Mouse (Mus musculus) mature B cell (primary cell): Measurements from ENCODE around the gene Nrip1.

Source experiments
- in situ Hi-C: fragments of 300-500 bp; cut with MboI; formaldehyde crosslinking; loops from 2 replicates; pipeline ENCODE4 v1.14.3; 2019

The Nrip1 gene

DNA sequence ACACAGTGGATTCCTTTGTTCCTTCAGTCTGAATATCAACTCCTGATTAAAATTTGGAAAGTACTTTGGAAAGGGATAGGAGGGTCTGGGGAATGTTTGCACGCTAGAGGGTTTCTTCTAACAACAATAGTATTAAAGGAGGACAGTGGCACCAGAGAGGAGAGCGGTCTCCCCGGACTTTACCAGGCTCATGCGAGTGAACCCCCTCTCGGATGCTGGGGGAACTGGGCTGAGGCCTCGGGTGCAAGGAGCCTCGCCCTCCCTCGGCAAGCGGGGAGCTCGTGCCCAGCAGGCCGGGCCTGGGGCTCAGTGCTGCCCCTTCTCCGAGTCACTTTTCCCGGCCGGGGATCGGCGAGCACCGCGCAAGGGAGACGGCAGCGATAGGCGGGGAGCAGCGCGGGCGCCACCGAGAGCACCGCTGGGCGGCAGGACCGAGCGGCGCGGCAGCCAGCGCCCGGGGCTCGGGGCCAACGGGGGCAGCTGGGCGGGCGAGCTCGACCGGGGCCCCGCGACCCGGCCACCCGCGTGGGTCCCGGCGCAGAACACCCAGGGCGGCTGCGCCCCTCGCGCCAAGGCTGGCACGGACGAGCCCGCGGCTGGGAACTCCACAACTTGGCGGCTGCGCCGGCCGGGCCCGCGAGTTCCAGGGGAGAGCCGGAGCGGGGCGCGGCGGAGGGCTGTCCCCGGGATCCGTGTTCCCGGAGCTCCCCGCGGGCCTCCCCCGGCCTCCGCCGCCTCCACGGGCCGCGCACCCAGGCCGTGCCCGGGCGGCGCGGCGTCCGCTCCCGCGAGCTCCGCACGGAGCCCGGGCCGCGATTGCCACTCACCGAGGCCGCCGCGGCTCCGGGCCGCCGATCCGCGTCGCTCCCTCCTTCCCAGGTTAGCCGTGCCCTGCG is 1.3 kb downstream of the Nrip1 start:
- in situ Hi-C loops, result loop anchor here (25.0 kb wide), 2 partner anchors 165 to 460 kb away; no protein-coding TSS in a partner anchor

DNA sequence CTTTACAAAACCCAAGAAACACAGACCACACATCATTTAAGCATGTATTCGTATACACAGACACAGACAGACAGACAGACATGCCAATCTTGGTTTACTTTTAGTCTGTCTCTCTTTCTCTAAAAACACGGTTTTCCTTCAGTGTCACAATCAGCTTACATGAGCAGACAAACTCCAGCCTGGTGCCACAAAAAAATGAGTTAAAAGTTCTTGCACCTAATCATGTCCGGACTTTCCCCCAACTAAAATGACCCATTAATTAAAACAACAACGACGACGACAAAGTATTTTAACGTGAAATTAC is 2.1 kb downstream of the Nrip1 start:
- in situ Hi-C loops, result loop anchor here (25.0 kb wide), 2 partner anchors 166 to 459 kb away; no protein-coding TSS in a partner anchor

DNA sequence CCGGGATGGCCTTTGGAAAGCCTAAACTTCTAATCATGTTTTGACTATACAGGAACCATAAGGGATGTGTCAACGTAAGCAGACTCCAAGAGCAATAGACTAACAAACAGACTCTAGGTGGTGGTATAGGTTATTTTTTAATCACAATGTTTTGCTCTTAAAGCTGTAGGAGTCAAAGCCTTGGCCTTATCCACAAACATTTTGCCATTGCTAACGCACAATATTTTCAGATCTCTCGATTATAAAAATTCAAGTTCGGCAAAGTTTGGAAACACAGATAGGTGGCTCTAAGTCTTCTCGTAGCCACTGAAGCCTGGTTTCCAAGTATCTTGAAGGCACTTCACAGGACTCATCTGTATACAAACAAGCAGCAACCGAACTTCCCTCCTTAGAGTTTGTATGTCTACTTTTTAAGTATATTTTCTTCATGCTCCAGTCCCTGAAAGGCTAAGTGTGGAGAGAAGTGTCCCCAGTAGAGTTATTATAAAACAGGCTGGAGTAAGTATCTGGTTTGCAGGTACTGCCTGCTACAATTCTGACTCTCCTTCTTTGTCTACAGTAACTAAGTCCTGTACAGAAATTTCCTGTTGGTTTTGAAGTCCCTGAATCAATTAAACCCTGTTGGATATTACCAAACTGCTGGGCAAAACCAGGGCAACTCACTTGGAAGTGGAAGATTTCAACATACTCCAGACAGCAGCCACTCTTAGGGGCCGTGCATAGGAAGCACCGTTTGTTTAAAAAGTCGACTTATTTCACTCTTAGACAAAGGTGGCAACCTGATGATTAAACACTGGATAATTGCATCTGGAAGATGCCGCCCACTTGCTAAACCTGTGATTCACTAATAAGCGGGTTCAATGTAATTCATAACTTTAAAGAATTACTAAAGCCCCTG is 2.7 kb downstream of the Nrip1 start:
- in situ Hi-C loops, result loop anchor here (25.0 kb wide), 2 partner anchors 166 to 459 kb away; no protein-coding TSS in a partner anchor

DNA sequence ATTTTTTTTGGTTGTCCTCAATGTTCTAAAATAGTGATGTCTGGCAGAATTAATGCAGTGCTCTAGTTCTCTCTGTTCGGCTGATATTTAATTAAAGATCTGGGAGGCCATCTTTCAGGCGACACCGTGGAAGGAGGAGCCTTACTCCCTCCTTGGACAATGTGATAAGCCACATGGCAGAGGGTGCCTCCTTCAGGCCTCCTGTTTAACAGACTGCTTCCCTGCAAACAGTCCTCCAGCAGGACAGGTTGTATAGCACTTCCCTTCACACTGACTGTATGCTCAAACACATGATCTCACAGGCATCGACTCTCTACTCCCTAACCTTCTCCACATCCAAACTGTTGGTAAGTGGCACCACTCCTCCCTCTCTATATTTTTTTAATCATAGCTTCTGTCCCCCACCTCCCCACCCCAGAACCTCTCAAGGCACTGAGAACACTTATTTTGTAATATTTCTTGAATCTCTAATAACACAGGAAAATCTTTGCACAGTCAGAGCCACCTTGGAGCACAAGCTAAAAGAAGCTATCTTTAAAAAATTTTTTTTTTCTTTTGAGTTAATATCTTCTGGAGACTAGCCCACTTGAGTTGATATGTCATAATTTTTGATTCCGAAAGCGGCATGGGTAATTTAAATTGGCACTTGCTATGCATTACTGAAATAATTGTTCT is 3.4 kb downstream of the Nrip1 start:
- in situ Hi-C loops, result loop anchor here (25.0 kb wide), 2 partner anchors 167 to 458 kb away; no protein-coding TSS in a partner anchor

DNA sequence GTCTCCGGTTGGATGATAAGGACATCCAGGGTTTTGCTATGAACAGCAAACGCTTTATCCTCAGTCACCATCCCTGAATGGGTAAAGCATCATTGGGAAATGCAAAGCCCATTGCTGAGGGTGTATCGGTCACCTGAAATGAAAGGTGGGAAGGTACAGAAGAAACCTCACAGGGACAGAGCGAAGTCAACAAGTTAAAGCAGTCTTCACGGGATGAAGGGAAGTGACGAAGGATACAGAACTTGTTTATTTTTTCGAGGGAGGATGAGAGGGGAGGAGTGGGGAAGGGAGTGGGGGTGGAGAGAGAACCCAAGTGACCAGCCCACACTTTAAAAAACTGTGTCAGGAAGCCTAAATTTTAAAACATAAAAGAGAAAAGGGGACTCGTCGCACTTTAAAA is 4.4 kb downstream of the Nrip1 start:
- in situ Hi-C loops, result loop anchor here (25.0 kb wide), 2 partner anchors 168 to 457 kb away; no protein-coding TSS in a partner anchor

DNA sequence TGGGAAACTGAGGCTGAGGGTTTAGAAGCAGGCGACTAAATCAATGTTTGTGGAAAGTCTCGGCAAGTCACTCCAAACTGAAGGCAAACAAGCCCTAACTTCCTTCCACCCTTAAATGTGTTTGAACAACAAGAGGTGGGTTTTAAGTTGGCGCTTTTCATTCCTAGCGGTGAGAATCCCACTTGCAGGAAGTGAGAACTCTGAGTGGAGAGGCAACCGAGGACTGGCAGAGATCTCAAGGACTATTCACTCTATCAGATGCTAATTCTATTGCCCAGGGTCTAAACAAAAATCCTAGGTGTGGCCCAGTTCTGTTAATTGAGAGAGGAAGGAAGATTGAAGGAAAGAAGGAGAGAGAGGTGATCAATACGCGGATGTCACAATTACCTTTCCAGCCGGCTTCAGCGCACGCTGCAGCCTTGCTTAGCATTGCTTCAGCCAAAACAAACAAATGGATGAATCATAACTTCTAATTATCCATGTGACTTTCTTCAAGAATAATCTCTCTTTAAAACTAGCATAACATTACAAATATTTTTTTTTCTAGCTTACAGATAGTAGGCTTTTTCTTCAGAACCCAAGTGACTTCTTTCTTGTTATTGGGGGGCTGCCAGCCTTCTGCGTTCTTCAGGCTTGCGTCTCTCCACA is 6.2 kb downstream of the Nrip1 start:
- in situ Hi-C loops, result loop anchor here (25.0 kb wide), 2 partner anchors 170 to 455 kb away; no protein-coding TSS in a partner anchor

DNA sequence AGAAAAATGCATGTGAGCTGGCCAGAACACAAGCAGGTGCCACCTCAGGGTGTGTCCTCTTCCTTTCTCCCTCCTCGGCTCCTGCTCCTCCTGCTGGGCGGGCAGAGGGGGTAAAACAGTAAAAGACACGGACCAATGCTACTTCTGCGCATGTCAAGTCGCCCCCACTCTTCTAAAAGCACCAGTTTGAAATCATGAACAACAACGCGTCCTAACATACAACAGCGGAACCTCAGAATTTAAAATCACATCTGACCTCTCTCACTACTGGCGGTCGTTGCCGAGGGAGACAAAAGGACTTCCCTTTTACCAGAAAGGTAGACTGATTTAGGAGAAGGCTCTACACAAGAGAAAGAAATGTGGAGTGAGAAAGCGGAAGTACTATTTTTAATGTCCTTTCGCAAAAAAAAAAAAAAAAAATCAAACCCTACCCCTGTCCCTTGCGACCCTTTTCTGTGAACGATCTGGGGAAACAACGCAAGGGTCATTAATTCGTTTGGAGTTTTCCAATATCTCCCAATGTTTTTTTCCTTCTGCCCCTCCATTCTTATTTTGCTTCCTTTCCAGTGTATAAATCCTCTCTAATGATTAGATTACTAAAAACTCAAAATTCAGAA is 7.7 kb downstream of the Nrip1 start:
- in situ Hi-C loops, result loop anchor here (25.0 kb wide), 2 partner anchors 171 to 454 kb away; no protein-coding TSS in a partner anchor

DNA sequence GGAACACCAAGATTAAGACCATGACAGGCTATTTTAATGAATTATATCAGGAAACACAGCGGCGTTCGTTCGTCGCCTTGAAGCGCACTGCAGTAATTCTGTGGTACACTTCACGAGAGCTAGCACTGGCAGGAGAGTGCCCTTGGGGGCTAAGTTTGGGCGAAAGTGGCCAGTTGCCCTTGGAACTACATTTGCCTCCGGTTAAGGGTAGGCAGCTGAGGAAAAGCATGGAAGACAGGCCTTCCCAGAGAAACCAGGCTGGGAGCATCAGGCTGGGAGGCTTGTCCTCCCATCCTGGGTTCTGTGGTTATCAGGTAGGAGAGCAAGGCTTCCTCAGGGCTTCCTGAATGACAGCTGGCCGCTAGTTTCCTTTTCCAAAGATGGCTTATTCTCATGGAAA is 8.4 kb downstream of the Nrip1 start:
- in situ Hi-C loops, result loop anchor here (25.0 kb wide), 2 partner anchors 172 to 453 kb away; no protein-coding TSS in a partner anchor

DNA sequence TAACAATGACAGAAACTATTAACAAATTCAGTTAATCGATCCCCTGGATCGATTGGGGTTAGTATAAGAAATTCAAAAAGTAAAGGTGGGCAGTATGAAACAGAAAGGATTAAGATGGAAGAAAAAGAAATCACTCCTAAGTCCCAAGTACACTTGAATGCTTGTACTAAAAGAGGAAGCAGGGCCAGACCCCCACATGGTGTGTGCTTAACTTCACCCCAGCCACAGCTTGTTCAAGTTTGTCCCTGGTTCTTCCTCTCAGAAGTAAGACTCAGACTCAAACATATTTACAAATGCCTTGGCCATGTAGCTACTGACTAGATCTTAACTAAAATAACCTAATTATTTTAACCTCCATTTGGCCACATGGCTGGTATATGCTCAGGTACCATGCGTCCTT is 10.0 kb downstream of the Nrip1 start:
- in situ Hi-C loops, result loop anchor here (25.0 kb wide), 2 partner anchors 174 to 451 kb away; no protein-coding TSS in a partner anchor

DNA sequence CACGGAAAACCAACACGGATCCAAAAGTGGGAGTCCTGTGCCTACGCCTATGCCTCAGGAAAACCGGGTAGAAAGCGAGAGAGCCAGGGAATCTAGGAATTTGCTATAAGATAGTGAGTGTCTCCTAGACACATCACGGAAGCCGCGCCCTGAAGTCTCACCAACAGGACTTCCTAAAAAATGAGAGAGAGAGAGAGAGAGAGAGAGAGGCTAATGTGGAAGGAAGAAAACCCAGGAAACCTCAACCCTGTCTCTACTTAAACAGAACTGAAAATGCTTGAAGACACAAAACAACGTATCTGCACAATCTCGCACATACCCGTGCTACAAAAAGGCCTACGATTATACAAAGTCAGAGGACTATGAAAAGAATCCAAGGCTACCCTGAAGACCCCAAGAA is 10.6 kb downstream of the Nrip1 start:
- in situ Hi-C loops, result loop anchor here (25.0 kb wide), 2 partner anchors 174 to 451 kb away; no protein-coding TSS in a partner anchor

DNA sequence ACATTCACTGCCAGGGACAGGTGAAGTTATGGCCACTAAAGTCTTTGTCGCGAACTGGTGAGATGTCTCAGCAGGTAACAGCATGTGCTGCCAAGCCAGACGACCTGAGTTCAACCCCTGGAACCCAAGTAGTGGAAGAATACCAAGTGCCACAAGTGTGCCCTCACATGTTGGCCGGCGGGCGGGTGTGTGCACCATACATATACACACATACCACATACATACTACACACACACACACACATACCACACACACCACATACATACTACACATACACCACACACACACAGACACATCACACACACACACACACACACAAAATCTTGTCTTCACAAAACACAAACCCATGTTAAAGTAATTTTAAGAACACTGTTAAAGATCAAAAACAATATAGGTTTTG is 13.2 kb downstream of the Nrip1 start:
- in situ Hi-C loops, result loop anchor here (25.0 kb wide), 2 partner anchors 177 to 448 kb away; no protein-coding TSS in a partner anchor

DNA sequence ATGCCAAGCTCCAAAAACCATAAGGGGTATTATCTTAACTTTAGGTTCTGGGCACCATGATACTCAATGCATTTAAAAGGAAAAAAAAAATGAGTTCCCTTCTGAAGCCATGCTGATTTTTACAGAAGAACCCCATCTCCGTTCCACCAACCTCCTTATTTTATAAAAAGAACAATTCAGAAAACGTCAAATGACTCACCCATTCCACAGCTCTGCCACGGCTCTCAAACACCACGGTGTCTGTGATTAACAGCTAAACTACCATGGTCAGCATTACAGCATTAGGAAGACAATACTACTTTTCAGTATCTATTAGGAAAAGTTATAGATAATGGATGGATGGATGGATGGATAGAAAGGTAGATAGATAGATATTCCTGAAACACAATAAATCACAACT is 14.9 kb downstream of the Nrip1 start:
- in situ Hi-C loops, result loop anchor here (25.0 kb wide), 2 partner anchors 179 to 446 kb away; no protein-coding TSS in a partner anchor

DNA sequence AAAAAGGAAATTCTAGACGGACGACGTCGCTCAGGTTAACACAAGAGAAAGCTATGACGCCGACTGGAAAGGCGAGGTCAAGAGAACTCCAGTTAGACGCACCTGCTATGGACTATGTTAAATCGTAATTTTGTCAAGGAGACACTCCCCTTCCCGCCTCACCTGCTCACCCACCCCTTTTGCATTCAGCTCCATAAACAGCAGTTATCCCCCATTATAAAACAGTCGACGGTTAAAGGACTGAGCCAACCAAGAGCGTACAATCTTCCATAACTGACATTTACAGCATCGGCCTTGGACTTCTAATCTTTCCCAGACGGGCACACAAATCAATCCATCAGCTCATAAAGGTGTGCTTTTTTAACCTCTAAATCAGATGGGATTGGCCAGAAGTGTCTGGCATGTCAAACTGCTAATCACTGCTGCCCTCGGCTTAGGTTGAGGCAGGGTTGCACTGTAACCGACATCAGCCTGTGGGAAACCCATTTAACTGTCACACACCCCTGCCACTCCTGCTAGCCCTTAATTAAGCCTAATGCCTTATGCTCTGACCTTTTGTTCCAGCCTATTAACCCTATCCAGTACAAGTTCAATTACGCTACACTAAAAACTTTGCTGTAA is 15.4 kb downstream of the Nrip1 start:
- in situ Hi-C loops, result loop anchor here (25.0 kb wide), 2 partner anchors 179 to 446 kb away; no protein-coding TSS in a partner anchor

DNA sequence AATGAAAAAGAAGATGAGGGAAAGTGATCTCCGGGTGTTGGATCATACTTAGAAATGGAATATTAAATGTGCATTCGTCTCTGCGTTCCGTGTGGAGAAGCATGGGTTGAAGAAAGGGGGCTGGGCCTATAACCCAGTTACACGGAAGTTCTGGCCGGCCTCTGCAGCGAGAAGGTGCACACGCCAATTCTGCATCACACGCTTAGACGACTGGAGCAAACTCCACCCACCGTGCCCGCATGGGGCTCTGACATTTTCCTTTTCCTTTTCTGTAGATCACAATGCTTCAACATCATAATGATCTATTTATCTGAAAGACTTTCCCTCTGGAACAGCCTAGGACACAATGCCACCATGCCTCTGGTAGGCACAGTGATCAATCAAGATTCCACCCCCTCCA is 16.5 kb downstream of the Nrip1 start:
- in situ Hi-C loops, result loop anchor here (25.0 kb wide), 2 partner anchors 180 to 445 kb away; no protein-coding TSS in a partner anchor

DNA sequence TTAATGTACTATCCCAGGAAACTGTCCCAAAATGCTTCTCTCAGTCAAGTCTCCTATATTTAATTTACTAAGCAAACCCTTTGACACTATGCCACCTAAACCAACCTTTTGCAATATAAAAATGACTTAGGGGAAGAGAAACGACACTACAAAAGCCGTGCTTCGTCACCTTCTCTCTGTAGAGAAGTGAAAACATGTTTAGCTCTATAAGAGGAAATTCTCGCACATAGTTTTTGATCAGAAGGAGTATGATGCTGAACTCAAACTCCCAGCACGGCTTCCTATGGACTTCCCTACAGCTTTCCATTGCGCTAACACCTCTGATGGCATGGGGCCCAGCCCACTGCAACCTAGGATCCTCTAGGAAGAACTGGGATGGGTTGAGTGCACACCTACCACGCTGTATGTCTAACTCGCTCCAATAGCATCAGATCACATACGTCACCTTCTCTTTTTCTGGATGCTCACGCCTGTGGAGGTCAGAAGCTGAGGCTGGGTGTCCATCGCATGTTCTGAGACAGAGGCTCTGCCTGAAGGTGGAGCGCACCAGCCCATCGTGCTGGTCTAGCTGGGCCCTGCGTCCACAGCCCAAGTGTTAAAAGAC is 17.6 kb downstream of the Nrip1 start:
- in situ Hi-C loops, result loop anchor here (25.0 kb wide), 2 partner anchors 181 to 444 kb away; no protein-coding TSS in a partner anchor

DNA sequence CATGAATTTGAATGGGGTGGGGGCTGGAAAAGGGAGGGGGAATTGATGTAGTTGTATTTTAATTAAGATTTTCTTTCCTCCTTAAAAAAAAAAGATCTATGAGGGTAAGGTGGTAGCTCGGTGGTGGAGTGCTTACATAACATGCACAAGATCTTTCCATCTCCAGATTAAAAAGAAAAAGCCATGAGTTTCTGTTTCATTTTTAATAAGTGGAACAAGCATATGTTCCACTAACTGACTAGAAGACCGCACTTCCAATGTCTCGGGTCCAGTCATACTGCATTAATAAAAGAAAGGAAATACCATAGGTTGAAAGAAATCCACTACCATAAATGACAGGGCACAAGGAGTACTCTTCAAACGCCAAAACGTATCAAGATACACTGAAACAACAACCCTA is 18.4 kb downstream of the Nrip1 start:
- in situ Hi-C loops, result loop anchor here (25.0 kb wide), 2 partner anchors 182 to 443 kb away; no protein-coding TSS in a partner anchor

DNA sequence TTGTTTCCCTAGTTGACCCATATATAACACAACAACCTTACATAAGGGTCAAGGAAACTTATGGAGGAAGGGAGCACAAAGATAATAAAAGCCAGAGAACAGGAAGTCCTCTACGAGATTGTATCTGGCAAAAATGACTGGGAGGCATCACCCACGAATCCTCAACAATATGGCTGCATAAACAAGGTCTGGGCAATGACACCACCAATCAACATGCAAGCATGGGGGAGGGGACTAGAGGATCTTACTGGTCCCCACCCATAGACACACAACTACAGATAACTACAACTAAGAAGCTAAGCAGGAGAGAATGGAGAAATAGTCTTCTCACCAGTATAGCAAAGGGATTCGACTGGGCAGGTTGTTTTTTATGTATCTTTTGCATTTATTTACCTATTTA is 18.8 kb downstream of the Nrip1 start:
- in situ Hi-C loops, result loop anchor here (25.0 kb wide), 2 partner anchors 182 to 443 kb away; no protein-coding TSS in a partner anchor

DNA sequence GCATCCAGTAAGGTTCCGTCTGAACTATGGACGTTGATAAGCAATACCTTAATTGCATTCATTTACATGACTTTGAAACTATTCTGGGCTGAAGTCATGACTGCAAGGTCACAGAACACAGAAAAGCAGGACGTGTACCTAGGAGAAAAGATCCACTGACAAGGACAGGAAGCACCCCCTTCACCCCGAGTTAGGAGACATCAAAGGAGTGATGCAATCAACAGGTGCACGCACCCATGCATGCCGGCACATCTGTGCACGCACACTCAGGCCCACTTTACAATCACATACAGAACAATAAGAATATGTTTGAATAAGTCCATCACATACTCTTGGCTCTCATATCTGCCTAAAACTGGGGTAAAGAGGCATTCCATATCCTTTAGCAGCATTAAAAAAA is 19.3 kb downstream of the Nrip1 start:
- in situ Hi-C loops, result loop anchor here (25.0 kb wide), 2 partner anchors 183 to 442 kb away; no protein-coding TSS in a partner anchor

DNA sequence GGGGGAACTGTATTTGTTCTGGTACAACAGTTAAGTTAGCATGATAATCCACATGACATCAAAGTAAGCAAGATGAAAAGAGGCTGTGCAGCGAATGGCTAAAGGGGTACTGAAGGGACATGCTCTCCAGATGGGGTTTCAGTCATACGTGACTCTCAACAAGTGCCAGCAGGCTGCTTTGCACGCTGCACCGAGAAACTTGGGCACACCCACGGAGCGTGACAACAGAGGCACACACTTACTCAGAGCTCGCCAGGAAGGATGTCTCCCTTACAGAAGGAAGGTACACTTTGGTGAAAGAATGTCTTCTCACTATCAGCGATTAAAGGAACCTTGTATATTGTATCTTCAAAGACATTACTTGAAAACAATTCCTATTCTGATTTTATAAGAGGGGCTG is 22.7 kb downstream of the Nrip1 start:
- in situ Hi-C loops, result loop anchor here (25.0 kb wide), 2 partner anchors 186 to 439 kb away; no protein-coding TSS in a partner anchor
